Comparison of ENCODE assay signal across 8 mouse cellular contexts in genomic region chr13:85287876-85288573, GRCm38 (mm10). TPM values are rescaled to one million over a fixed set of nuclear protein-coding genes. Genes with fewer than 3 reads are reported as not detected.
DNase-seq lines count a peak whose midpoint lies in the region; ATAC-seq and TF ChIP-seq lines count a peak whose summit lies in the region.

No protein-coding gene starts in this region.

- no peak for ATAC-seq in G1E (ENCODE audit: extremely low read depth, insufficient number of reproducible peaks, low FRiP score, poor library complexity, severe bottlenecking)
- ATAC-seq in heart, embryonic 14.5 days (ENCODE audit: insufficient number of reproducible peaks, insufficient read depth, low FRiP score, low read depth), result no peak
- no peak for ATAC-seq in stomach, postnatal 0 days (ENCODE audit: low FRiP score, low TSS enrichment)

- H3K36me3 ChIP-seq in G1E (replicated peaks), result no peaks in the 10 kb centered on the region
- H3K36me3 ChIP-seq in embryonic facial prominence, embryonic 10.5 days (replicated peaks), result no peaks in the 10 kb centered on the region
- no peaks in the 10 kb centered on the region for H3K36me3 ChIP-seq in heart, embryonic 14.5 days (ENCODE audit: control insufficient read depth, insufficient read depth, low read length)
- no peaks in the 10 kb centered on the region for H3K36me3 ChIP-seq in limb, embryonic 10.5 days
- H3K36me3 ChIP-seq in stomach, postnatal 0 days (ENCODE audit: control insufficient read depth, insufficient read depth, low read length), result no peaks in the 10 kb centered on the region

- 1% methylated on average over 25 of the region's 25 CpGs for WGBS in embryonic facial prominence, embryonic 10.5 days
- under 1% methylated on average over 25 of the region's 25 CpGs for WGBS in heart, embryonic 14.5 days
- WGBS in limb, embryonic 10.5 days, result 1% methylated on average over 25 of the region's 25 CpGs
- under 1% methylated on average over 25 of the region's 25 CpGs for WGBS in stomach, postnatal 0 days

- no peak for TF ChIP-seq CTCF in gastrocnemius, adult 2 months (IDR thresholded peaks at IDR 0.05)
- TF ChIP-seq CTCF in G1E (IDR thresholded peaks at IDR 0.05; ENCODE audit: low read depth, low read length), result no peak
- no peak for TF ChIP-seq CTCF in stomach, postnatal 0 days (IDR thresholded peaks at IDR 0.05; ENCODE audit: low read depth)

- H3K9me3 ChIP-seq in G1E (replicated peaks), result no peaks in the 10 kb centered on the region
- H3K9me3 ChIP-seq in embryonic facial prominence, embryonic 10.5 days, result no peaks in the 10 kb centered on the region
- no peaks in the 10 kb centered on the region for H3K9me3 ChIP-seq in heart, embryonic 14.5 days (ENCODE audit: control insufficient read depth, low read length)
- no peaks in the 10 kb centered on the region for H3K9me3 ChIP-seq in limb, embryonic 10.5 days (replicated peaks)
- H3K9me3 ChIP-seq in stomach, postnatal 0 days (ENCODE audit: control insufficient read depth, low read length), result no peaks in the 10 kb centered on the region

- peaks cover 15% of the 10 kb centered on the region for H3K4me1 ChIP-seq in G1E (ENCODE audit: insufficient read depth, low read depth, low read length)
- peaks cover 6% of the 10 kb centered on the region; the same call in 1 of the 2 replicates for H3K4me1 ChIP-seq in embryonic facial prominence, embryonic 10.5 days
- H3K4me1 ChIP-seq in heart, embryonic 14.5 days (ENCODE audit: control insufficient read depth in 2 of 2, insufficient read depth in 2 of 2, low read length in 2 of 2), result no peaks in the 10 kb centered on the region
- H3K4me1 ChIP-seq in limb, embryonic 10.5 days, result 0 out of 2 replicates have a peak, but pooled peaks cover 3% of the 10 kb centered on the region
- no peaks in the 10 kb centered on the region for H3K4me1 ChIP-seq in stomach, postnatal 0 days (replicated peaks; ENCODE audit: control insufficient read depth, insufficient read depth)

- peak overlapping the region; percentile 64 for H3K4me2 ChIP-seq in heart, embryonic 14.5 days (ENCODE audit: low read length)
- peak overlapping the region; percentile 69 for H3K4me2 ChIP-seq in stomach, postnatal 0 days (replicated peaks; ENCODE audit: low read depth)

- peak overlapping the region; percentile 86 for H3K4me3 ChIP-seq in gastrocnemius, adult 2 months
- peak overlapping the region; percentile 98 for H3K4me3 ChIP-seq in G1E (ENCODE audit: low read depth, low read length)
- peak overlapping the region; percentile 97 for H3K4me3 ChIP-seq in embryonic facial prominence, embryonic 10.5 days
- H3K4me3 ChIP-seq in heart, embryonic 14.5 days (ENCODE audit: control insufficient read depth in 1 of 2, insufficient read depth in 1 of 2, low read depth in 1 of 2, low read length in 2 of 2), result peak overlapping the region; percentile 75 to 95
- H3K4me3 ChIP-seq in limb, embryonic 10.5 days, result peak overlapping the region; percentile 91
- peak overlapping the region; percentile 98 for H3K4me3 ChIP-seq in stomach, postnatal 0 days (ENCODE audit: low read depth, low read length)

- peak overlapping the region; percentile 98 for H3K27ac ChIP-seq in gastrocnemius, adult 2 months
- H3K27ac ChIP-seq in embryonic facial prominence, embryonic 10.5 days (replicated peaks), result peak overlapping the region; percentile 98
- peak overlapping the region; percentile 81 to 99 for H3K27ac ChIP-seq in heart, embryonic 14.5 days (replicated peaks in 1 of 2; ENCODE audit: control insufficient read depth in 1 of 2, insufficient read depth in 1 of 2, low read depth in 2 of 2, low read length in 2 of 2)
- peak overlapping the region; percentile 98 for H3K27ac ChIP-seq in limb, embryonic 10.5 days
- H3K27ac ChIP-seq in stomach, postnatal 0 days (replicated peaks), result peak overlapping the region; percentile 99

- peak overlapping the region; percentile 99 for H3K9ac ChIP-seq in heart, embryonic 14.5 days (ENCODE audit: low read length)
- peak overlapping the region; percentile 96 for H3K9ac ChIP-seq in stomach, postnatal 0 days (ENCODE audit: low read length)

- no peaks in the 10 kb centered on the region for H3K27me3 ChIP-seq in G1E (ENCODE audit: insufficient read depth, low read length)
- no peaks in the 10 kb centered on the region for H3K27me3 ChIP-seq in embryonic facial prominence, embryonic 10.5 days (replicated peaks; ENCODE audit: low read depth, poor library complexity, severe bottlenecking)
- no peaks in the 10 kb centered on the region for H3K27me3 ChIP-seq in heart, embryonic 14.5 days (ENCODE audit: control insufficient read depth, insufficient read depth, low read length)
- no peaks in the 10 kb centered on the region for H3K27me3 ChIP-seq in limb, embryonic 10.5 days (ENCODE audit: low read depth, poor library complexity, severe bottlenecking)
- no peaks in the 10 kb centered on the region for H3K27me3 ChIP-seq in stomach, postnatal 0 days (ENCODE audit: control insufficient read depth, insufficient read depth, low read length)

- TF ChIP-seq EP300 in stomach, postnatal 0 days (optimal IDR thresholded peaks at IDR 0.05), result no peak

- intact Hi-C loops in gastrocnemius, adult 2 months (cut with DNase I), result no loop called here
- intact Hi-C loops in gastrocnemius, postnatal 36 days (cut with DNase I), result loop anchor here (10.0 kb wide), 1 partner anchor 767 kb away; no protein-coding TSS in a partner anchor

- no peak for DNase-seq in gastrocnemius, adult 2 months
- no peak for DNase-seq in gastrocnemius, postnatal 36 days
- no peak for DNase-seq in G1E (ENCODE audit: low spot score)
- DNase-seq in embryonic facial prominence, embryonic 10.5 days (ENCODE audit: low spot score), result no peak
- peak; percentile 74 for DNase-seq in limb, embryonic 10.5 days (ENCODE audit: low spot score)
- peak; percentile 34 for DNase-seq in mesoderm, embryonic 11.5 days (ENCODE audit: low read depth, low spot score)
- peak; percentile 16 for DNase-seq in stomach, postnatal 0 days (ENCODE audit: low spot score)

RNA-seq across cellular contexts. Expression of gene Rasa1, which starts 0.9 kb away (rescaled TPM):
- 10 to 100 TPM; 18.2 to 22.3 TPM for total RNA-seq in gastrocnemius, adult 2 months (2021)
- total RNA-seq in gastrocnemius, postnatal 36 days (2021), result 10 to 100 TPM; 13.0 to 15.1 TPM
- total RNA-seq in G1E (2014; fragmentation: Nextera tagmentation), result 261 and 283 TPM in 2 replicates
- 232 and 270 TPM in 2 replicates for total RNA-seq in G1E (2017)
- polyA plus RNA-seq in G1E (2012), result 14.1 TPM in 2 replicates
- 47.1 TPM in 2 replicates for polyA plus RNA-seq in embryonic facial prominence, embryonic 10.5 days (2016; fragmentation: Nextera tagmentation; extraction: Ambion mirVana)
- 48.5 and 53.8 TPM in 2 replicates for polyA plus RNA-seq in heart, embryonic 14.5 days (2014; fragmentation: Nextera tagmentation; extraction: Ambion mirVana)
- 38.8 and 48.7 TPM in 2 replicates for polyA plus RNA-seq in limb, embryonic 10.5 days (2016; fragmentation: Nextera tagmentation; extraction: Ambion mirVana)
- polyA plus RNA-seq in stomach, postnatal 0 days (2015; fragmentation: Nextera tagmentation; extraction: Ambion mirVana), result 21.9 and 22.8 TPM in 2 replicates

Comparison
In these comparisons a context has a peak if more than half of its experiments do, and no peak if none do; other contexts are left out.
1. DNase-seq: peak in limb, embryonic 10.5 days (single experiment), mesoderm, embryonic 11.5 days (single experiment) and stomach, postnatal 0 days (single experiment); none in gastrocnemius, adult 2 months (single experiment), gastrocnemius, postnatal 36 days (0 of 2), G1E (single experiment) and embryonic facial prominence, embryonic 10.5 days (single experiment).
2. Peak in every context shown above with its lines, with median percentiles within 50 percentile points of each other: H3K27ac ChIP-seq and H3K4me3 ChIP-seq.